1 mouse cellular context compared by ENCODE assay signal in genomic region chrX:49073563-49073962, GRCm38 (mm10).
TF ChIP-seq lines count a peak whose summit lies in the region.

No protein-coding gene starts in this region.

TF ChIP-seq in MEL, 35 proteins besides CTCF, POLR2A, EP300 and RAD21 (continued from another document):
- no peak for TF ChIP-seq GABPA (IDR thresholded peaks at IDR 0.05; ENCODE audit: low read depth, low read length)
- no peak for TF ChIP-seq MXI1 (IDR thresholded peaks at IDR 0.05; ENCODE audit: low read depth, low read length)
- no peak for TF ChIP-seq ZC3H11A (IDR thresholded peaks at IDR 0.05; ENCODE audit: low read depth, low read length)
- TF ChIP-seq MAFK (IDR thresholded peaks at IDR 0.05; ENCODE audit: borderline replicate concordance, low read depth, low read length): no peak
- no peak for TF ChIP-seq MEF2A (IDR thresholded peaks at IDR 0.05; ENCODE audit: extremely low read depth, insufficient replicate concordance, low read depth, low read length, poor library complexity, severe bottlenecking)
- TF ChIP-seq MYB (IDR thresholded peaks at IDR 0.05; ENCODE audit: low read depth, low read length): no peak
- no peak for TF ChIP-seq NELFE (IDR thresholded peaks at IDR 0.05; ENCODE audit: low read depth, low read length)
- TF ChIP-seq TBP (IDR thresholded peaks at IDR 0.05; ENCODE audit: low read depth, low read length): no peak
